Mouse (Mus musculus) MEL (cell line): ENCODE measurements at regions not wholly inside any gene's neighbourhood (a gene's known extent, or its start where the extent isn't known, plus 50 kb on each side); places are given as distances from the start of the nearest gene placed in this dataset.
A peak's percentile ranks its signal among the peaks of the same experiment; 100 is the strongest.

Source experiments
- DNase-seq: peaks from one replicate; pipeline ENCODE4 v3.0.0; 2011; ENCODE audit warnings: low read depth, low spot score
- H3K27ac ChIP-seq: 2 replicates; pipeline ENCODE4 v1.5.1; 2012; ENCODE audit warnings: low read depth, mild to moderate bottlenecking, control low read depth, low read length, moderate library complexity; ENCODE audit not compliant: control insufficient read depth
- H3K27me3 ChIP-seq, 2 experiments: fragments of 150-350 bp in 1 of 2; sonication (generic) in 1 of 2; 2 replicates each; pipeline ENCODE4 v1.6.1; 2012; ENCODE audit warnings: low read length in 2 of 2, mild to moderate bottlenecking in 2 of 2, improper control_type of control experiment in 1 of 2, moderate library complexity in 1 of 2; ENCODE audit not compliant: insufficient read depth in 2 of 2, control insufficient read depth in 1 of 2
- H3K36me3 ChIP-seq, 2 experiments: 2 replicates each; pipeline ENCODE4 v1.6.1; 2012 to 2014; ENCODE audit warnings: low read length in 2 of 2, improper control_type of control experiment in 1 of 2, inconsistent platforms in 1 of 2, mild to moderate bottlenecking in 1 of 2; ENCODE audit not compliant: insufficient read depth in 2 of 2, control insufficient read depth in 1 of 2
- H3K4me1 ChIP-seq, 2 experiments: fragments of 150-350 bp in 1 of 2; sonication (generic) in 1 of 2; 2 replicates each; pipeline ENCODE4 v1.6.1; 2012; ENCODE audit warnings: low read length in 2 of 2, improper control_type of control experiment in 1 of 2, mild to moderate bottlenecking in 1 of 2; ENCODE audit not compliant: insufficient read depth in 2 of 2, control insufficient read depth in 1 of 2
- H3K4me3 ChIP-seq, 2 experiments: fragments of 150-350 bp in 1 of 2; sonication (generic) in 1 of 2; 2 replicates each; pipeline ENCODE4 v1.5.1; 2012; ENCODE audit warnings: low read depth in 2 of 2, low read length in 2 of 2, mild to moderate bottlenecking in 2 of 2, moderate library complexity in 2 of 2, control low read depth in 1 of 2, improper control_type of control experiment in 1 of 2; ENCODE audit not compliant: control insufficient read depth in 1 of 2, insufficient read depth in 1 of 2
- H3K79me2 ChIP-seq: 2 replicates; pipeline ENCODE4 v1.6.1; 2012; ENCODE audit warnings: mild to moderate bottlenecking, low read length, moderate library complexity; ENCODE audit not compliant: control insufficient read depth, poor library complexity, insufficient read depth
- H3K9ac ChIP-seq: 2 replicates; pipeline ENCODE4 v1.6.1; 2012; ENCODE audit warnings: low read depth, mild to moderate bottlenecking, control low read depth, low read length, moderate library complexity; ENCODE audit not compliant: control insufficient read depth, poor library complexity, severe bottlenecking
- H3K9me3 ChIP-seq: fragments of 150-350 bp; sonication (generic); replicated peaks from 2 replicates; pipeline ENCODE4 v1.6.1; 2012; ENCODE audit warnings: mild to moderate bottlenecking, low read length, improper control_type of control experiment, moderate library complexity; ENCODE audit not compliant: insufficient read depth
- CHD2 ChIP-seq: IDR thresholded peaks from 2 replicates; pipeline ENCODE4 v1.6.1; 2011; ENCODE audit warnings: low read length, improper control_type of control experiment
- CTCF ChIP-seq, 3 experiments: IDR thresholded peaks in 2 of 3; conservative IDR thresholded peaks in 1 of 3; 2 replicates each; pipeline ENCODE4 v1.5.1; 2011 to 2012; ENCODE audit warnings: low read length in 3 of 3, low read depth in 2 of 3, mild to moderate bottlenecking in 2 of 3, improper control_type of control experiment in 1 of 3, inconsistent platforms in 1 of 3, mixed read lengths in 1 of 3, moderate library complexity in 1 of 3; ENCODE audit not compliant: control insufficient read depth in 1 of 3, insufficient read depth in 1 of 3, poor library complexity in 1 of 3, severe bottlenecking in 1 of 3
- ELF1 ChIP-seq: IDR thresholded peaks from 2 replicates; pipeline ENCODE4 v1.6.1; 2014; ENCODE audit warnings: low read depth, mild to moderate bottlenecking, inconsistent platforms, low read length, improper control_type of control experiment, moderate library complexity
- GATA1 ChIP-seq: IDR thresholded peaks from 2 replicates; pipeline ENCODE4 v1.6.1; 2011; ENCODE audit warnings: low read depth, low read length, improper control_type of control experiment
- HCFC1 ChIP-seq: IDR thresholded peaks from 2 replicates; pipeline ENCODE4 v1.6.1; 2012; ENCODE audit warnings: low read depth, mild to moderate bottlenecking, inconsistent platforms, low read length, improper control_type of control experiment, moderate library complexity
- JUND ChIP-seq: IDR thresholded peaks from 2 replicates; pipeline ENCODE4 v1.6.1; 2011; ENCODE audit warnings: low read depth, mild to moderate bottlenecking, improper control_type of control experiment, low read length
- KAT2A ChIP-seq: conservative IDR thresholded peaks from 2 replicates; pipeline ENCODE4 v1.6.1; 2012; ENCODE audit warnings: low read depth, low read length, improper control_type of control experiment, inconsistent platforms
- MYC ChIP-seq: IDR thresholded peaks from 2 replicates; pipeline ENCODE4 v1.6.1; 2011; ENCODE audit warnings: low read depth, mild to moderate bottlenecking, low read length, improper control_type of control experiment, moderate library complexity
- NRF1 ChIP-seq: IDR thresholded peaks from 2 replicates; pipeline ENCODE4 v1.6.1; 2014; ENCODE audit warnings: low read depth, mild to moderate bottlenecking, inconsistent platforms, low read length, improper control_type of control experiment, moderate library complexity; ENCODE audit not compliant: poor library complexity, insufficient read depth, severe bottlenecking
- POLR2A ChIP-seq, 2 experiments: IDR thresholded peaks; 2 replicates each; pipeline ENCODE4 v1.6.1; 2011 to 2012; ENCODE audit warnings: low read length in 2 of 2, mild to moderate bottlenecking in 2 of 2, control low read depth in 1 of 2, improper control_type of control experiment in 1 of 2, low read depth in 1 of 2, moderate library complexity in 1 of 2; ENCODE audit not compliant: control insufficient read depth in 1 of 2, insufficient read depth in 1 of 2, poor library complexity in 1 of 2
- POLR2AphosphoS2 ChIP-seq: IDR thresholded peaks from 2 replicates; pipeline ENCODE4 v1.6.1; 2011; ENCODE audit warnings: low read length, improper control_type of control experiment
- POLR2AphosphoS5 ChIP-seq: IDR thresholded peaks from 2 replicates; pipeline ENCODE4 v1.6.1; 2012; ENCODE audit warnings: low read depth, borderline replicate concordance, mild to moderate bottlenecking, inconsistent platforms, low read length, moderate library complexity, mixed read lengths
- RAD21 ChIP-seq: IDR thresholded peaks from 2 replicates; pipeline ENCODE4 v1.6.1; 2011; ENCODE audit warnings: mild to moderate bottlenecking, low read depth, low read length, improper control_type of control experiment
- SMC3 ChIP-seq: IDR thresholded peaks from 2 replicates; pipeline ENCODE4 v1.6.1; 2011; ENCODE audit warnings: low read depth, low read length, improper control_type of control experiment
- TCF12 ChIP-seq: IDR thresholded peaks from 2 replicates; pipeline ENCODE4 v1.6.1; 2014; ENCODE audit warnings: low read depth, mild to moderate bottlenecking, inconsistent platforms, low read length, improper control_type of control experiment, moderate library complexity
- USF1 ChIP-seq: IDR thresholded peaks from 2 replicates; pipeline ENCODE4 v1.6.1; 2014; ENCODE audit warnings: low read depth, mild to moderate bottlenecking, inconsistent platforms, low read length, improper control_type of control experiment, moderate library complexity
- USF2 ChIP-seq, 2 experiments: IDR thresholded peaks; 2 replicates each; pipeline ENCODE4 v1.6.1; 2011 to 2012; ENCODE audit warnings: improper control_type of control experiment in 2 of 2, low read length in 2 of 2, borderline replicate concordance in 1 of 2, inconsistent platforms in 1 of 2, low read depth in 1 of 2, mild to moderate bottlenecking in 1 of 2; ENCODE audit not compliant: insufficient read depth in 1 of 2
- ZC3H11A ChIP-seq: IDR thresholded peaks from 2 replicates; pipeline ENCODE4 v1.6.1; 2012; ENCODE audit warnings: low read depth, mild to moderate bottlenecking, inconsistent platforms, low read length, improper control_type of control experiment

DNA sequence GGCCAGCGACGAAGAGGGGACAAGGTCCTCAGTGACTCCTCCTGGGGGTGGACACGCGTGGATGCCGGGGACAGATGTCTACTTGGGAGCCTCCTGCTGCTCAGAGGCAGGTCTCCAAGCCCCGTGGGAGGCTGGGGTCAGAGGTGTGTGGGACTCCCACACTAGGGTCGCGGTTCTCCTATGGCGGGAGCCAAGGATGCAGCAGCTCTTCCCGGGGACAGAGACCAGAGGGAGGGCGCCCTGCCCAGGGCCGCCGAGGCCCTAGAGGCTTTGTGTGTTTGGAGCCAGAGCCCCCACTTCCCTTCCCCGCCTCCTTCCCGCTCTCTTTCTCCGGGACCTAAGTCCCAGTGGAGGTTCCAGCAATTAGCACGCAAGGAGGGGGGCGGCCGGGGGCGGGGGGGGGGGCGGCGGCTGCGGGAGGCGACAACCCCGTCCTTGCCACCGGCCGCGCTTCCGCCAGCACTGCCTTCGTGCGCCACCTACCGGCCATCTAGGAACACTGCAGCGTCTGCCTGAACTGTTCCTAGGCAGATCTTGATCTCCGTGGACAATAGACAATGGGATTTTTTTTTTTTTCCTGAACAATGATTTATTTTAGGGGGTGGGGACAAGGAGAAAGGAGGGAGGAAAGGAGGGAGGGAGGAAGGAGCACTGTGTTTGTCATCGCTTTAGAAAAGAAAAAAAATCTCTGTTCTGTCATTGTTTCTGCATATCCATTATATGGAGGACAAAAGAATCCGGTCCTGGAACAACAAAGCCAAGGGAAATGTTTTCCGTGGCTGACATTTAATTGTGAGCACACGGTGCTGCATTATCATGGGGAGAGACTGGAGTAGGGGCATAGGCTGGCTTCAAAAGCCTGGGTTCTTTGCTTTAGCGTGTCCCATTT, 71.8 kb upstream of the Foxo1 start:
- peaks cover 0 to 1% of the 10 kb centered on the region in 2 experiments; a peak in 1 of 4 replicates for H3K27me3 ChIP-seq
- H3K4me1 ChIP-seq: peaks cover 6 to 25% of the 10 kb centered on the region in 2 experiments; a peak in 3 of 4 replicates
- H3K9me3 ChIP-seq: no peaks in the 10 kb centered on the region
- peak; percentile 69 for DNase-seq
- H3K36me3 ChIP-seq: peaks cover 0 to 17% of the 10 kb centered on the region in 2 experiments; a peak in 2 of 4 replicates
- no peaks in the 10 kb centered on the region for H3K79me2 ChIP-seq
- no peak overlapping the region for H3K27ac ChIP-seq
- H3K4me3 ChIP-seq: peak overlapping the region; percentile 42 to 48; a peak in 3 of 4 replicates
- TF ChIP-seq ZC3H11A (peak; percentile 78), NRF1 (no peak), SMC3 (peak; percentile 73), CTCF (IDR thresholded peaks at IDR 0.05 in 2 of 3, conservative IDR thresholded peaks at IDR 0.05 in 1 of 3; ENCODE audit: control insufficient read depth in 1 of 3, insufficient read depth in 1 of 3, low read depth in 2 of 3, low read length in 3 of 3, poor library complexity in 1 of 3, severe bottlenecking in 1 of 3) (peak; percentile 62 to 96 (median 75)), KAT2A (no peak), RAD21 (peak; percentile 77)
- TF ChIP-seq, all 39 proteins: peak for 4
- H3K9ac ChIP-seq: peak overlapping the region; percentile 26; the same call in 1 of the 2 replicates

DNA sequence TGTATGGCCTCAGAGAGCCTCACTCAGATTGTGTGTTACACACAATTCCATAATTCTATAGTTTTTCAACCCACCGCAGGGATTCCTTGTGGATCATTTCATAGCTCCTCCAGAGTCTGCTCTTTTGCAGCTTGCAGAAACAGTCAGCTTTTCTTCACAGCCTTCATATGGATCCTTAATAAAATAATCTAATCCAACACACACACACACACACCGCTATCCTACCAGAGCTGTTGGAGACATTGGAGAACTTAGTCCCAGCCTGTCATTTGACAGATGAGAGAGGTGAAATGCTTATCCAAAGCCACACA, 71.2 kb upstream of the Foxo1 start:
- peaks cover 0 to 1% of the 10 kb centered on the region in 2 experiments; a peak in 1 of 4 replicates for H3K27me3 ChIP-seq
- peak; percentile 15 for DNase-seq
- no peak overlapping the region for H3K9ac ChIP-seq
- no peak overlapping the region for H3K27ac ChIP-seq
- H3K4me3 ChIP-seq: no peak overlapping the region
- TF ChIP-seq USF2 (IDR thresholded peaks at IDR 0.05; ENCODE audit: borderline replicate concordance in 1 of 2, insufficient read depth in 1 of 2, low read depth in 1 of 2, low read length in 2 of 2) (no peak), HCFC1 (no peak), TCF12 (no peak), POLR2AphosphoS2 (no peak), POLR2A (IDR thresholded peaks at IDR 0.05; ENCODE audit: control insufficient read depth in 1 of 2, insufficient read depth in 1 of 2, low read depth in 1 of 2, low read length in 2 of 2, poor library complexity in 1 of 2) (no peak), POLR2AphosphoS5 (no peak), GATA1 (no peak), USF1 (no peak), SMC3 (no peak), MYC (no peak), CHD2 (no peak), ELF1 (no peak), JUND (no peak)
- H3K4me1 ChIP-seq: peaks cover 6 to 25% of the 10 kb centered on the region in 2 experiments; a peak in 3 of 4 replicates
- no peaks in the 10 kb centered on the region for H3K79me2 ChIP-seq
- H3K9me3 ChIP-seq: no peaks in the 10 kb centered on the region
- H3K36me3 ChIP-seq: peaks cover 0 to 17% of the 10 kb centered on the region in 2 experiments; a peak in 2 of 4 replicates
